Mouse (Mus musculus) adrenal gland, adult 18-20 months (tissue): ENCODE measurements around the gene Gm10639. TPM values are rescaled to one million over a fixed set of nuclear protein-coding genes. Genes with fewer than 3 reads are reported as not detected.
"Not testable (repeated sequence)": the region's sequence is repeated elsewhere in the genome, so short reads cannot be mapped to it uniquely, and the experiment has no call there.

Experiments used
- DNase-seq, 2 experiments: peaks; one replicate each; pipeline ENCODE4 v3.0.0; 2021 to 2022; ENCODE audit warnings: low spot score in 2 of 2
- long read RNA-seq, 2 experiments: library from polyadenylated mRNA; stranded (forward); transcript quantifications; one replicate each; pipeline ENCODE4 v2.0.0; 2021
- total RNA-seq, 2 experiments: library from RNA; stranded (reverse); gene quantifications; 1 replicate in 1 of 2; 2 replicates in 1 of 2; pipeline ENCODE4 v1.2.3; 2021

Gm10639 gene
- under 1 TPM in 1 of 2 experiments, not detected in 1; 0.76 TPM for total RNA-seq
- long read RNA-seq, experiment 1, result 0 reads
- long read RNA-seq, experiment 2, result 0 reads

DNA sequence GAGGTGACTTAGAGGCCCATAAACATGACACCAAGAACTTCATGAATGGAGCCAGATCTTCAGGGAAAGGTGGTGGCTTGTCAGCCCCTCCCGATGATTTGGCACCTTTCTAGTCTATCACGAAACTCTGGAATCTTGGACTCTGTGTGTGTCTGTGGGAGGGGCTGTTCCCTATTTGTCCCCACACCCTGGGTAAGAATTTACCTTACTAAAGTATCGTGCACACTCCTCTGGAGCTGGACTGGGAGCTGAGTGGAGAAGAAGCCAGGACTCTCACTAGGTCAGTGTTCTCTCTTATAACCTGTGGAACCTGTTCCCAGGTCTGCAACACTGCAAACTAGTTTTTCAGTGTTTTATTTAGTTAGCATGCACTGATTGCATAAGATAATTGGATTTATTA lies at the start of gene Gm10639:
Gene Gm10639 (plus strand): TSS at position 201 of the 400 bp plus-strand sequence.
- DNase-seq, result not testable (repeated sequence)

- not testable (repeated sequence) for DNase-seq
Observed at GRCm38 (mm10) chr9:78255683-78256470, 33.8 kb upstream of the Gm10639 start.

GRCm38 (mm10) chr9:78256914-78257313 lies 32.8 kb upstream of the Gm10639 start, which contains the start of gene Gm3776:
TSS of gene Gm3776 (plus strand) at chr9:78257129.
- not testable (repeated sequence) for DNase-seq

GRCm38 (mm10) chr9:78259688-78260087 lies 30.0 kb upstream of the Gm10639 start:
- DNase-seq, result peak; percentile 48 to 49

DNA sequence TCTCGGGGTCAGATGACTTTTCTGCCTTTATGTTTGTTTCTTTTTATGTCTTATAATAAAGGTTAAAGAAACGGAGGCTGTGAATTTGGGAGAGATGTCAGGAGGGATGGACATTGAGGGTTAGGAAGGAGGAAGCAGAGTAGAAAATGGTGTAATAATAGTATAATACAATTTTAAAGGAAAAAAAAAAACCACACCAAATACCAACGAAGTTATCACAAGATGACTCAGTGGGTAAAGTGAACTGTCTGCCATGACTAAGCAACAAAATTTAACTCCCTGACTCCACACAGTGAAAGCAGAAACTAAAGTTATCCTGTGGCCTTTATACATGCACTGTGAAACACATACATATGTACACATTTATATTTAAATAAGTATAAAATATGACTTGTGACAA lies 18.8 kb upstream of the Gm10639 start:
- not testable (repeated sequence) for DNase-seq

DNA sequence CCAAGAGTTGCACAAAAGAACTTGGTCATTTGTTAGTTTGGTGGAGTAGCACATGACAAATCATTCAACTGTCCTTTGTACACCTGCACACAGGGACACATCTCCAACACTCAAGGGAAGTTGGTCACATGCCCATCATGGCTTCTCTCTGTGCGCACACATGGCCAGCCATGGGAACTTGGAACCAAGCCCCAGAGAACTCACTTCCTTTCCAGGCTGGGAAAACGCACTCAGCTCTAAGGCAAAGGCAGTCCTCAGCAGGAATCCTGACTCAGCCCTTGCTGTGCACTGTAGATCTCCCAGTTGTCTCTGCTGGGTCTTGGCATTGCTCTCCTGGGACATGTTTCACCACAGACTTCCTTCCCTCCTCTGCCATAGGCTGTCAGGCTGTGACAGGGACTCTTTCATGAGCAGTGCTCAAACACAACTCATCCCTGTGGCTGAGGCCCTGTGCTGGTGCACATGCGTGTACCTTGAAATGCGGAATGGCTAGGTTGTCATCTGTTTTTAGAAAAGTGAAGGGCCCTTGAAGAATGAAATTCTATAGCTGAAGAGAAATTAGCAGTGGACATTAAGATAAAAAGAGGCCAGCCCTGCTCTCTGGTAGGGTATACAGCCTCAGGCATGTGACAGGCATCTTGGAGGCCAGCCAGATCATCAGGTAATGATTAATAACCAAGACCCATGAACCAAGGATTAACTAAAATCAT lies 7.6 kb upstream of the Gm10639 start:
- DNase-seq, result peak in 1 of 2 experiments; percentile 16

DNA sequence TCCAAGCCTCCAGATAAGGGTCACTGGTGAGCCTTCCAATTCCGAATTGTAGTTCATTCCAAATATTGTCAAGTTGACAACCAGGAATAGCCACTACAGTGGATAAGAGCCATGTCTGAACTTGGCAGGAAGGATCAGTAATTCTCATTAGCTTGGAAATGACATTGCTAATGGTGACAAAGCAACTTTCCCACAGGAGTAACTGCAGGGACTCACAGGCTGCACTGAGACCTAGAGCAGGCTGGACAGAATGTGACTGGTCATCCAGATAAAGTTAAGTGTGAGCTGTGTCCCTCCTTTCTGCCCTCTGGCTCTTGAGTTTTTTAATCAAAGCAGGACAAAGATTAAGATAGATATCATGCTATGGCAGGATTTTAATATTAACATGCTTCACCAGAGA lies 660 bp upstream of the Gm10639 start:
- DNase-seq, result not testable (repeated sequence)

GRCm38 (mm10) chr9:78292462-78292861 lies 2.7 kb downstream of the Gm10639 start:
- not testable (repeated sequence) for DNase-seq

DNA sequence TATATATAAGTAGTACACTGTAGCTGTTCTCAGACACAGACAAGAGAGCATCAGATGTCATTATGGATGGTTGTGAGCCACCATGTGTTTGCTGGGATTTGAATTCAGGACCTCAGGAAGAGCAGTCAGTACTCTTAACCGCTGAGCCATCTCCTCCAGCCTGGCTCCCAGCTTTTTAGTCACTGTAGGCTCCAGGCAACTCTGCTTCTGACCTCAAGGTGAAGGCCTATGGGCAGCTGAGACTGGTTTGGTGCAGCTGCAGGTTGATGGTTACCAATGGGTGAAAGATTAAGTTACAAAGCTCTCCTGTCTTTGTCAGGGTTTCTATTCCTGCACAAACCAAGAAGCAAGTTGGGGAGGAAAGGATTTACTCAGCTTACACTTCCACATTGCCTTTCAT lies 4.0 kb downstream of the Gm10639 start:
- not testable (repeated sequence) for DNase-seq

- DNase-seq, result not testable (repeated sequence)
Observed at GRCm38 (mm10) chr9:78294781-78295180, 5.1 kb downstream of the Gm10639 start.

DNA sequence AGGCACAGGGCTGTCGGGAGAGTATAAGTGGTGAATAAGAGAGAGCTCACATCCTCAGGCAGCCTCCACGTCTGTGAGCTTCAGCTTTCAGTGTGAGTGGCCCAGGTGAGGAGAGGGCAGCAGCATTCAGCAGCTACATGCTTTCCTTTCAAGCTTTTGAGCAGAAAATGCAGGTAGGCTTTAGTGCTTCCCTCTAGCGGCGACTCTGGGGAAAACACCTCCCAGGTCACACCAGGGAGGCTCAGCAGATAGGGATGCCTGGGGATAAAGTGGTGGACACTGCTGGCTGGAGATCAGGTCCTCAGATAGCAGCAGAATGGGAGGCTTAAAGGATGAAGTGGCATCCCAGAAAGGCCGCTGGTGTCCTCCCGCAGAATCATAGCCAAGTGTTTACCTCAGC lies 6.4 kb downstream of the Gm10639 start:
- DNase-seq, result peak; percentile 20 to 42

DNA sequence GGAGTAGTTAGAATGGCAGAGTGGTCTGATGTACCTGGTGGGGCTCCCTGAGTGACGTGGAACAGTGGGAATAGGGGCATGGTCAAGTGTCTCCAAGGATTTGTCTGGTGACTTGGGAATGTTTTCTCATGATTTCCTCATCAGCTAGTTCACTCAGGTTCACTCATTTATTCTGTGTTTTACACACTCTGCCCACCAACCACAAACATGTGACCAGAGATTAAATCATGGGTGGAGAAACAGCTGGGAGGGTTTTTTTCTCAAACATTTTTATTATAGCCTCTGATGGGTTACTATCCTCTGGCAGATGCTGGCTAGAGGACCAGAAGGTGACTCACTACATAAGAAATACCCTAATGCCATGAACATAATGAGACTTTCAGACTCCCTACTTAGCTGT lies 8.5 kb downstream of the Gm10639 start:
- no peak for DNase-seq

GRCm38 (mm10) chr9:78299143-78299542 lies 9.4 kb downstream of the Gm10639 start:
- not testable (repeated sequence) for DNase-seq

- not testable (repeated sequence) for DNase-seq
Observed at GRCm38 (mm10) chr9:78308122-78308521, 18.4 kb downstream of the Gm10639 start.

DNA sequence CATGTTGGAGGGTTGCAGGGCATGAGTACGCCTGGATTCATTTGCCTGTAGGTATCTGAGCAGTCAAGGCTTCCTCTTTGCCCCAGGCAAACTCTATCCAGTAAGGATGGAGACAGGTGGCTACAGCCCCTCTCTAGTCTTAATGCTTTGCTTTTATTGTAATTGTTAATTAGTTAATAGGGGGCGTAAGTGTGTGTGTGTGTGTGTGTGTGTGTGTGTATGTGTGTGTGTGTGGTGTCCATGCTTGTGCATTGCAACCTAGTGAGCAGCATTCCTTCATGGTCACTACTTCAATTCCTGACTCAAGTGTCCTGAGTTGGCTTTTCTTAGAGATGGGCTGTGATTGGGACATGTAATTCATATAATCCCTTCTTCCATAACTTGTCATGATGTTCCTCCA lies 25.0 kb downstream of the Gm10639 start, which contains the start of gene Omt2a:
Gene Omt2a (minus strand): TSS at position 101 of the 400 bp plus-strand sequence.
- no peak for DNase-seq

- no peak for DNase-seq
Observed at GRCm38 (mm10) chr9:78319499-78319898, 29.8 kb downstream of the Gm10639 start.

GRCm38 (mm10) chr9:78327289-78327688 lies 37.6 kb downstream of the Gm10639 start, which contains the start of gene Omt2b:
TSS of gene Omt2b (plus strand) at chr9:78327589.
- DNase-seq, result not testable (repeated sequence)

DNA sequence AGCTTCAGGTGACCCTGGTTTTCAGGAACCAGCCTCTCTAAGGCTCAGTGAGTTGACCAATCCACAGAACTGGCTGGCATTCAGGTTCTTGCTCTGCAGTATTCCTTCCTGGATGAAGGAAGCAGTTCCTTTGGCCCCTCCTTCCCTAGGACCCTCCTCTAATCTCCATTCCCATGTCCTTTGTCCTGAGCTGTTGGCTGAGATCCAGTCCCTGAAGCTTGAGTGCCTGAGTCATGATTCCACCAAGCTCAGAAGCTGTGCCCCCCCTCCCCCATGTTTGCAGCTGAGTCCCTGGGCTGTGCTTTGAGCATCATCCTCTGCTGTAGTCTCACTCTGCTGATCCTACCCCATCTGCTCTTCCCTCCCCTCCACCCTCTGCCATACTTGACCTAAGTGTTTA lies 47.3 kb downstream of the Gm10639 start:
- DNase-seq, result not testable (repeated sequence)

DNA sequence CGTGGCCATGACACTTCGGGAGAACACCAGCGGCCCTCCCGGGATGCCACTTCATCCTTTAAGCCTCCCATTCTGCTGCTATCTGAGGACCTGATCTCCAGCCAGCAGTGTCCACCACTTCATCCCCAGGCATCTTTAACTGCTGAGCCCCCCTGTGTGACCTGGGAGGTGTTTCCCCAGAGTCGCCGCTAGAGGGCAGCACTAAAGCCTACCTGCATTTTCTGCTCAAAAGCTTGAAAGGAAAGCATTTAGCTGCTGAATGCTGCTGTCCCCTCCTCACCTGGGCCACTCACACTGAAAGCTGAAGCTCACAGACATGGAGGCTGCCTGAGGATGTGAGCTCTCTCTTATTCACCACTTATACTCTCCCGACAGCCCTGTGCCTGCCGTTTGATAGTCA lies 50.6 kb downstream of the Gm10639 start:
- DNase-seq, result peak; percentile 55 to 57

GRCm38 (mm10) chr9:78342494-78342893 lies 52.8 kb downstream of the Gm10639 start:
- not testable (repeated sequence) for DNase-seq

- not testable (repeated sequence) for DNase-seq
Observed at GRCm38 (mm10) chr9:78343055-78343454, 53.3 kb downstream of the Gm10639 start.

- not testable (repeated sequence) for DNase-seq
Observed at GRCm38 (mm10) chr9:78345235-78345634, 55.5 kb downstream of the Gm10639 start.
